Comparison of ENCODE assay signal across 8 mouse cellular contexts in the genomic region with DNA sequence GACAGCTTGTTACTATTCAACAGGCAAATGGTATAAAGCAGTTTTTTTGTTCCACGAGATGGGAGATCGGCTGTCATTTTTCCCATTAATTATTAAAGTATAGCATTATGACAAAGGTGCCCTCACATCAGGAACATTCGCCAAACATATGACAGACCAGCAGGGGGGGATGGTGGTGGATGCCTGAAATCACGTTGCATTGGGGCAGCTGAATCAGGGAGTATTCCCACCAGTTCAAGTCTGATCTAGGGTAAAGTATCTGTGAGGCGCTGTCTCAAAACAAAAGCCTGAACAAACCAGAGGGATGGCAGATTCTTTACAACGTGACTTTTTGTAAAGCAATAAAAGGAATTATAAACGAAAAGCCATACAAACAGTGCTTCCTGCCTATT. TPM values are rescaled to one million over a fixed set of nuclear protein-coding genes. Genes with fewer than 3 reads are reported as not detected.
DNase-seq lines count a peak whose midpoint lies in the region; ATAC-seq lines count a peak whose summit lies in the region.

No protein-coding gene starts in this region.

- WGBS in forebrain, embryonic 16.5 days: 20% methylated on average over 7 of the region's 7 CpGs
- 18% methylated on average over 7 of the region's 7 CpGs for WGBS in intestine, embryonic 15.5 days
- 12% methylated on average over 7 of the region's 7 CpGs for WGBS in neural tube, embryonic 14.5 days

- ATAC-seq in CD4-positive, CD25-positive, alpha-beta regulatory T cell, adult 4 months: peak; percentile 40
- ATAC-seq in forebrain, embryonic 16.5 days: no peak
- peak; percentile 44; the same call in 1 of the 2 replicates for ATAC-seq in intestine, embryonic 15.5 days
- no peak for ATAC-seq in neural tube, embryonic 14.5 days (ENCODE audit: low read depth)

- peak overlapping the region; percentile 81 for H3K4me2 ChIP-seq in forebrain, embryonic 16.5 days (ENCODE audit: low read length)
- H3K4me2 ChIP-seq in intestine, embryonic 15.5 days (replicated peaks): peak overlapping the region; percentile 76
- H3K4me2 ChIP-seq in neural tube, embryonic 14.5 days (ENCODE audit: low read depth, low read length): peak overlapping the region; percentile 46

- H3K27me3 ChIP-seq in forebrain, embryonic 16.5 days (replicated peaks; ENCODE audit: control insufficient read depth, insufficient read depth, low read length): no peaks in the 10 kb centered on the region
- no peaks in the 10 kb centered on the region for H3K27me3 ChIP-seq in intestine, embryonic 15.5 days (replicated peaks)
- H3K27me3 ChIP-seq in neural tube, embryonic 14.5 days (ENCODE audit: control insufficient read depth, insufficient read depth, low read length): no peaks in the 10 kb centered on the region

- H3K27ac ChIP-seq in forebrain, embryonic 16.5 days (ENCODE audit: low read length): no peak overlapping the region
- peak overlapping the region; percentile 81; the same call in 1 of the 2 replicates for H3K27ac ChIP-seq in intestine, embryonic 15.5 days
- no peak overlapping the region for H3K27ac ChIP-seq in neural tube, embryonic 14.5 days (ENCODE audit: low read depth, low read length)

- peak; percentile 43 for DNase-seq in 3134 (ENCODE audit: extremely low read depth, insufficient read length, low spot score)
- DNase-seq in cerebellum, adult 8-10 months: peak; percentile 40
- DNase-seq in lung, adult 18-20 months: peak; percentile 49 to 53
- DNase-seq in right cerebral cortex, postnatal 25 days: no peak

- H3K4me3 ChIP-seq in forebrain, embryonic 16.5 days (replicated peaks; ENCODE audit: low read length): peak overlapping the region; percentile 87
- peak overlapping the region; percentile 95 for H3K4me3 ChIP-seq in intestine, embryonic 15.5 days (replicated peaks)
- peak overlapping the region; percentile 82 for H3K4me3 ChIP-seq in neural tube, embryonic 14.5 days (ENCODE audit: low read depth, low read length)

- peaks cover 17% of the 10 kb centered on the region for H3K4me1 ChIP-seq in forebrain, embryonic 16.5 days (replicated peaks; ENCODE audit: control insufficient read depth, insufficient read depth, low read length)
- H3K4me1 ChIP-seq in intestine, embryonic 15.5 days (replicated peaks): no peaks in the 10 kb centered on the region; the same call in 1 of the 2 replicates
- H3K4me1 ChIP-seq in neural tube, embryonic 14.5 days (ENCODE audit: control insufficient read depth, insufficient read depth, low read length): peaks cover 6% of the 10 kb centered on the region; the same call in 1 of the 2 replicates

- no peaks in the 10 kb centered on the region for H3K36me3 ChIP-seq in forebrain, embryonic 16.5 days (ENCODE audit: control insufficient read depth, insufficient read depth)
- H3K36me3 ChIP-seq in intestine, embryonic 15.5 days: no peaks in the 10 kb centered on the region
- H3K36me3 ChIP-seq in neural tube, embryonic 14.5 days (ENCODE audit: control insufficient read depth, insufficient read depth, low read length): no peaks in the 10 kb centered on the region

- peak overlapping the region; percentile 70 for H3K9ac ChIP-seq in forebrain, embryonic 16.5 days (replicated peaks; ENCODE audit: low read depth, low read length)
- H3K9ac ChIP-seq in intestine, embryonic 15.5 days: peak overlapping the region; percentile 90
- H3K9ac ChIP-seq in neural tube, embryonic 14.5 days (replicated peaks; ENCODE audit: low read depth, low read length): no peak overlapping the region

- no peaks in the 10 kb centered on the region for H3K9me3 ChIP-seq in forebrain, embryonic 16.5 days (ENCODE audit: control insufficient read depth, low read length)
- no peaks in the 10 kb centered on the region for H3K9me3 ChIP-seq in intestine, embryonic 15.5 days
- no peaks in the 10 kb centered on the region for H3K9me3 ChIP-seq in neural tube, embryonic 14.5 days (ENCODE audit: control insufficient read depth, low read length)

RNA-seq across cellular contexts. Expression of a gene that starts 1.1 kb away (rescaled TPM):
- polyA plus RNA-seq in CD4-positive, CD25-positive, alpha-beta regulatory T cell, adult 4 months (2017; shearing (Covaris generic)): 1 to 10 TPM; 5.3 to 8.9 TPM
- 95.1 and 118 TPM in 2 replicates for polyA plus RNA-seq in forebrain, embryonic 16.5 days (2015; fragmentation: Nextera tagmentation; extraction: Ambion mirVana)
- polyA plus RNA-seq in intestine, embryonic 15.5 days (2015; fragmentation: Nextera tagmentation; extraction: Ambion mirVana): 62.0 and 63.8 TPM in 2 replicates
- polyA plus RNA-seq in neural tube, embryonic 14.5 days (2014; fragmentation: Nextera tagmentation; extraction: Ambion mirVana): 123 and 148 TPM in 2 replicates

Comparison
In these comparisons a context has a peak if more than half of its experiments do, and no peak if none do; other contexts are left out.
1. ATAC-seq: peak in CD4-positive, CD25-positive, alpha-beta regulatory T cell, adult 4 months (single experiment) and intestine, embryonic 15.5 days (single experiment); none in forebrain, embryonic 16.5 days (single experiment) and neural tube, embryonic 14.5 days (single experiment).
2. Peak in every context shown above with its lines, with median percentiles within 50 percentile points of each other: H3K4me2 ChIP-seq and H3K4me3 ChIP-seq.